Mouse (Mus musculus) liver, adult 2 months (tissue): ENCODE data around the gene Stk35.

ENCODE experiments used
- CTCF ChIP-seq: fragments of 200-500 bp; IDR thresholded peaks from 2 replicates; pipeline ENCODE4 v1.5.1; 2011; ENCODE audit warnings: low read depth, low read length, control low read depth
- POLR2A ChIP-seq: fragments of 200-500 bp; IDR thresholded peaks from 2 replicates; pipeline ENCODE4 v1.6.1; 2011; ENCODE audit warnings: low read length, control low read depth; ENCODE audit not compliant: insufficient read depth; ENCODE audit errors: extremely low read depth

DNA sequence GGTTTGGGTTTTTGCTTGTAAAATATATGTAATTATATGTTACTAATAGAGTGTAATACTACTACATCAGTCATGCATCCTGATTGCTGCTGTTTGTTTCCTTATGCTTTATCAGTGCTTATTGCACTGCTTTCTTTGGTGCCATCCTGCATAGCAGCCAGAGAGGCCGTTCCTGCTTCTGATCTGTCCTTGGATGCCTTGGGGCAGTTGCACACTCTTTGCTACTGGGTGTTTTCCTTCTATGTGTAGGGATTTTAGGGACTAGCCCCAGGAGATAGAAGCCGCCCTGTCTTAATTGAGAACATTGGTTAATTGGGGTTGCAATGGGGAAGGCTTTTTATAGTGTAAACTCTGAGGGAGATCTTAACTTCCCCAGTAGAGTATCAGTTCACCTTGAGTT lies 6.2 kb downstream of the Stk35 start:
- TF ChIP-seq CTCF: no peak
- no peak for TF ChIP-seq POLR2A
